Mouse (Mus musculus) adrenal gland, postnatal 10 days (tissue): ENCODE measurements at regions not wholly inside any gene's neighbourhood (a gene's known extent, or its start where the extent isn't known, plus 50 kb on each side); places are given as distances from the start of the nearest gene placed in this dataset.

ENCODE experiments used
- DNase-seq: peaks from one replicate; pipeline ENCODE4 v3.0.0; 2021; ENCODE audit warnings: mixed read lengths

DNA sequence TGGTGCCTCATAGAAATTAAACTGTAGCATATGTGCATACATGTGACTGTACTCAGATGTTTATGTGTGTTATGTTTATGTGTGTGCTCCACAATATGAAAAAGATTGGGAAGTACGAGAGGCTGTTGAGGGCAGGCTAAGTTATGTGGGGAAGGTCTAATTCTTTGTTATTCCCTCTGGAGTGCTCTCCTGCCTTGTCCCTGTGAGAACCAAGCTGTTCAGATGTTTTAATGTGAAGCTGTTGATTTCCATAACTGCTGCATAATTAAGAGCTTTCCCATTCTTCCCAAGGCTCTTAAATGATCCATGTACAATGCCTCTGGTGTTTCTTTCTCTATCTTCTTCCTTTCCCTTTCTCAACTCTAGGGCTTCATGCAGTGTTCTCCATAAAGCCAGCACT, 202.7 kb upstream of the Xrcc4 start:
- no peak for DNase-seq

DNA sequence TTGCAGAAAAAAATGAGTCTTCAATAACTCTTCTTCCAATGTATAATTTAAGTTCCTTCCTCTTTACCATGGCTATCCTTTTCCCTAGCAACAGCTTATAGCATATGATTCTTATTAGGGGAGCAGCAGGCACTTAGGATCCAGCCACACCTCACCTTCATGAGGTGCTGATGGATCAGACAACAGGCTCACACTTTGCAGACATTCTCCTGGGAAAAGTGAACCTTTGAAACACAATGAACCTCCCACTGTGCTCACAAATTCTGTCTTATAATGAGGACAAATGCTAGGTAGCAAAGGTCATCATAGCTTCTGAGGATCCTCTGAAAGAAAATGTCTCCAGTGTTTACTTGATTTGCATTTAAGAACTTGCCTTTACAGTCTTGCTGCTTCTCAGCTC, 191.6 kb upstream of the Xrcc4 start:
- DNase-seq = no peak

DNA sequence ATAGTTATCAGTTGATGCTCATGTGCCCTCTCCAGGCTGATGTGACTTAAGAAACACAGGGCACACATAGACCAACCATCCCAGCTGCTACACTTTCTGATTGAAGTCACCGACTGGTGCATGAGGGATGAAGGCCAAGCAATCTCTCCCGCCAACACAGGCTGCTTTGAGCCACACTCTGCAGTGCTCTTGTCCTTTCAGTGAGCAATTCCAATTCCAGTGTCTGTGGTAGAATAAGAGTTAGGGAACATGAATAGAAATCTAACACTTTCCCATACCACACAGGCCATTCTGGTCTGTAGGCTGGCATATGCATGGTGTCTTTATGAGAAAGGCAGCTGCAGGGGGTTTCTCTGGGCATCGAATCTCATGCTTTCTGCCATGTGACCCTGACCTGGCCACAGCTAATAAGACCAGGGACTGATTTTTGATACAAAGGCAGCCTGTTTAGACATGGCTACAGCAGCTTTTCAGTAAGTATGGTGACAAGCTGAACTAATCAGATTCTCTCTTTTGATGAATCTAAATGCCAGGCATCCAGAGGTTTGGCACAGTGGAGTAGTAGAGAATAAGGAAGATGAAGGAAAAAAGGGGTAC, 190.5 kb upstream of the Xrcc4 start:
- no peak for DNase-seq

DNA sequence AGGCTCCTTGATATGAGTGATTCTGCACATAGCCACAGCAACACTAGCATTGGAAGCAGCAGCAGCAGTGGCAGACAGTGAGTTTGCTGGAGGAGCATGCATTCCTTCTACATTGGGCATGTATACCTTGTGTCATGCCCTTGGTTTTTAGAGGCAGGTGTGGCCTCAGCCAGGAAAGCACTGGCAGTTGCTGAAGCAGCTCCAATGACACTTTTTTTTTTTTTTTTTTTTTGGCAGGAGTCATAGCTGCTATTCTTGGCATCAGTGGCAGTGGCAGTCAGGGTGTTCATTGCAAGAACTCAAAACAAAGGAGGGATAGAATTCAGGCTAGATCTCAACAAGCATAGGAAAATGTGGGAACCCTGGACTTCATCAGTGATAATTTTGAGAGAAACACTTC, 189.9 kb upstream of the Xrcc4 start:
- peak; percentile 1 for DNase-seq

DNA sequence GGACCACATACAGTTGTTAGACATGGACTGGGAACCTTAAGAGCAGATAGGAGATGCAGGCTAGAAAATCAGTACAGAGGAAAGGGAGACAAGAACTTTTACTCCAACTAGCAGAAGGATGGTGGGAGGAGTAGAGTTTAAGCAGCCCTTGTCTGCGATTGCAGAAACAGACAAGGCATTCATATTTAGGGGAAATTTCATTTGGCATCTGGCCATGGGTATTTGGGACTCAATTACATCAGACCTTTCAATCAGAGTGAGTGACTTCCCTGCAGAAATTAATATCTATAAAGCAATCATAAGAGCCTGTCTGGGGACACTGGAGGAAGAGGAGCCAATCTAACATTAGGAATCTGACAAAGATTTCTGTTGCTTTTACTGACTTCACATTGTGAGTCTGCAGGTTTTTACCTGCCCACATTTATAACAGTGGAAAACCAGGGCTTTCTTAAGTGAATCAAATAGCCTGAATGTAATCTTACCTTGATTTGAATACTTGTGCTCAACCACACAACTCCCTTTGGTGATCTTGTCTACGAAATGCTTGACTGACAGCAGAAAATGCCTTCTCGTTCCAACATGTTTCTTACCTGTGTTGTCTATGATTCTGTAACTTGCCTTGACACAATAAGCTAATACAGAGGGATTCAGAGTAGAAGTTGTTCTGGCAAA, 169.8 kb upstream of the Xrcc4 start:
- DNase-seq = no peak

DNA sequence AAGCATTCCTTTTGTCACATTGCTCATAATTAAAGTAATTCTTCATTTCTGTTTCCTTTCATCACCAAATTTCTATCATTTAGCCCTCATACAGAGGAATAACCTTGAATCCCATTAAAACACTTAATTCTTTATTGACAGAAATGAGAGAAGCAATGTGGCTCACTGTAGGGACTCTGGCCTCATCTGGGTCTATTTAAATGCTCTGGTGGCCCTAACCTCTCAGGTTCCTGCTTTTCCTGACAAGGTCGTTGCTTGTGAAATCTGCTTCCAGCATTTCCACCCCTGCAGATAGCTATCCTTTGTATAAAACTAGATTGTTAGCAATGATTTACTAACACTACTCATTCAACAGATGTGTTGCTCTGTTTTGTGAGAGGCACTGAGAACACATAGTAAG, 163.6 kb upstream of the Xrcc4 start:
- DNase-seq = no peak

DNA sequence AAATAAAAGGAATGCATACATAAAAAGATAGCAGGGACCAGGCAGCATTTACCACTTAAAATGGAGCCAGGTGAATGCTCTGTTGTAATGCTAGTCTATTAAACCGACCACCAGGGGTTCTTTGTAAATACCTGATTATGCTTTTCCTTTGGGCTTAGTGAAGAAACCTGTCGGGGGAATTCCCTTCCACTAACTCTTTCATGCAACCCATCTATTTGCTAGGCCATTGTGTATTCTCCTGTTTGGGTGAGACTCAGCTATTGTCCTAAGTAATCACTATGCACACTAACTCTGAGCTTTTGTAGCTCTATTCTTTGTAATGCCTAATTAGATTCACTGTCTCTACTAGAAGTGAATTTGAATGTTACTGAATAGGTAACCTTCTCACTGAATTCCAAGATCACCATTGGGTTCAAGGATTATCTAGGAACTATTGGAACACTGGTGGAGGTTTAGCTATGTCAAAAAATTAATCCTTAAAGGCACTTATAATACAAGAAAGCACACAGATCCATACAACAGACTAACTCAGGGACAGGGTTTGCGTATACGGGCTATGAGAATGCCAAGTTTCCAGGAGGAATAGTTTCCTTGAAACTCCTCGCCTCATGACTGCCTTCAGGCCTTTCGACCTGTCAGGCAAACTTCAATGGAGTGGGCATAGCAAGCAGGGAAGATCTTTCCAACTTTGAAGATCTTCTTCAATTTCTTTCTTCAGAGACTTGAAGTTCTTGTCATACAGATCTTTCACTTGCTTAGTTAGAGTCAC, 156.8 kb upstream of the Xrcc4 start:
- DNase-seq = no peak

DNA sequence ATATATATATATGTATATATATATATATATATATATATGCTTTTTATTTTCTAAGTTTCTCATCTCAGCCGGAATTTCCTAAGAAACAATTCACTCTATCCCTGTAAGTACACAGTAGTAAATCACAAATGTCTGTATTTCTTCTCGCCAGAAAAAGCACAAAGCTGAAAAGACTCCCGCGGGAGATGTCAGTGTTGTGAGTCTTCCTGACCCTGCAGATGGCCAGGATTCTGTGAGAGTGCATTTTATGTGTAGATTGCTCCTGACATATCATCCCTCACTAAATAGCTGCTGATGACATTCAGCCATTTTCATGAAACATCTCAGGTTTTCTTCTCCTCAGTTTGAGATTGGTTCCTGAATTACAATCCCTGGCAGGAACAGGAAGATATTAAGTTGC, 148.9 kb upstream of the Xrcc4 start:
- DNase-seq = no peak

DNA sequence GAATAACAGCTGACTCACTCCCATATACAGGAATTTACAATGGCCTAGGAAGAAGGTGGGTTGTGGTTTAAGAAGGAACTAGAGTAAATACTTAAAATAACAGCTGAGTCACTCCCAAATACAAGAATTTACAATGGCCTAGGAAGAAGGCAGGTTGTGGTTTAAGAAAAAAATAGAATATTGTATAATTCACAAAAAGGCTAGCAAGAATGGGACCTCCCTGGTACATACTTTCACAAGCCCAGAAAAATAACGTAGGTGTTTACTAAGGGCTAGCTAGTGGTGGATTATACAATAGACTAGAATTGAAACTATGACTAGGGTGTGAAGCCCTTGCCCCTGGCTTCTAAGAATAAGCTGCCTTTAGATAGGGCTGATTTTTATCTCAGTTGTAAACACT, 144.6 kb upstream of the Xrcc4 start:
- no peak for DNase-seq

DNA sequence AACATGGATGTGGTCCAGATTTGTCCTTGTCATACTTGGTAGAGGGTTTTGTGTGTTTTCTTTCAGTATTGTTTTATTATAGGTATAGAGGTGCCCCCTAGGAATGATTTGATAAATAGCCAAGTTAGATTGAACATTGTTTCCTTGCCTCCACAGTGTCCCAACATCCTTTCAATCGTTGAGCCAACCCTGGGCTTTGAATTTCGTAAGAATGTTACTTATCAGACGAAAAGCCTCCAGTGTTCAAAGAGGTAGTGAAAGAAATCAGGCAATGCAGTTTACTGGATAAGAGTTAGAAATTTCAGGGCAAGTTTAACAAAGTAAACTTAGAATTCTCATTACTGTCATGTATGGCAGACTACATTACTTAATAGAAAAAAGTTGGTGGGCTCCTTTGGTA, 144.2 kb upstream of the Xrcc4 start:
- DNase-seq = no peak

DNA sequence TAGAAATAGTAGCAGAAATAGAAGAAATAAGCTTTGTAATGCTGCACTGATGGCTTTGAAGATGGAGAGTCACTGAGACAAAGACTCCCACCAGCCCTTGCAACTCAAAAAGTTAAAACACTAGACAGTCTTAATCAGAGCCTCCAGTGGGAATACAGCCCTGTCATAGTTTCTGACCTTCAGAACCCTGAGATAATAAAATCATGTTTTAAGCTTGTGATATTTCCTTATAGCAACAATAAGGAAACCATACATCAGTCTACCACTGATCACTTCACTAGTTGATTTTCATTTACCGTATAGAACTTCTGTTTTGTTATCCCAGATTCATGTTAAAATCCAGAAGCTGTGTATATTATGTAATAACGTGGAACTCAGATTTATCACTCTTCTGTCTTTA, 139.7 kb upstream of the Xrcc4 start:
- DNase-seq = no peak

DNA sequence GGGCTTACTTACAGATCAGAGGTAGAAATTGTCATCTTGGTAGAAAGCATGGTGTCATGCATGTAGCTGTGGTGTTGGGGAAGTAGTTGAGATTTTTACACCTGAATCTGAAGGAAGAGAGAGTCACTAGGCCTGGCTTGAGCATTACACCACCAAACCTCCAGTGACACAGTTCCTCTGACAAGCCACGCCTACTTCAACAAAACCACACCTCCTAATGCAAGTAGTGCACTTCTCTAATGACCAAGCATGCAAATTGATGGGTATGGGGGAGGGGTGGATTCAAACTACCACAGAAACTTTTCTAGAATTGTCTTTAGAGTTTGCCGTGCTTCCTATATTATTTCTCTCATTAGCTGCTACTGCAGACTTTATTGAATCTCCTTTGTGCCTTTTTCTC, 136.8 kb upstream of the Xrcc4 start:
- DNase-seq = no peak

DNA sequence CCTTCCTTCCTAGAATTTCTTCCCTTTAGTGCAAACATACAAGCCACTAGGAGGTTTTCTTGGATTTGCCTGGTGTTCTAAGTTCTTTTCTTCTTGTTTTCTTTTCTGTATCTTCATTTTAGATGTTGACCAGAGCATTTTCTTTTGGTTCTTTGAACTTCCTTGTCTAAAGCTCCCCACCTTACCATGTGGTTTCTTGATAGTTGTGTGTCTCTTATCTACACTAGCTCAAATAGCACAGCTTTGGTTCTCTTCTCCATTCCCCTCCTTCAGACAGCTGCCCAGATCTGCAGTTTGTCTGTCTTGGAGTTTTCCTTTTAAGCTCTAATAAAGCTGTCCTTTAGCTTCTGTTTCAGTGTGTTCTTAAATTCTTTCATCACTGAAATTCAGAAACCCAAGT, 123.0 kb upstream of the Xrcc4 start:
- no peak for DNase-seq

DNA sequence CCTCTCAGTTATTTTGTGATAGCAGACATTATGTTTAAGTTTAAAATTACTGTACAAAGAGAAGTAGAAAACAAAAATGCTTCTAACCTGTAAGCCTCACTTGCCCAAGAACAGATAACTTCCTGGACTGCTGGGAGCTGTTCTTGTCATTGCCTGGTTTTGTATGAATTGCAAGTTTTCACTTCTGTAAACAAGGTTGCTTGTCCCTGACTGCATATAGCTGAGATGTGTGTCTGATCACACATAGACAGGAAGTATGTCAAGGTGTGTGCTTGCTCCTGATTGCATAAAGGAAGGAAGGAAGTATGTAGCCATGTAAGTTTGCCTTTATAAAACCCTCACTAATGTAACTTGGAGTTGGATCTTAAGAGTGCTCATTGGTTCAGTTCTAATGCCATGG, 118.5 kb upstream of the Xrcc4 start:
- DNase-seq = no peak
